Mouse (Mus musculus): ENCODE data around the gene Olfr1111.
"Not testable (repeated sequence)": the region's sequence is repeated elsewhere in the genome, so short reads cannot be mapped to it uniquely, and the experiment has no call there.

Gene Olfr1111

GRCm38 (mm10) chr2:87152524-87152923 lies at the start of gene Olfr1111:
Olfr1111 (minus strand) TSS chr2:87152624.
- no peak for ATAC-seq (ENCODE audit: low TSS enrichment)

GRCm38 (mm10) chr2:87187498-87187897 lies 35.1 kb upstream of the Olfr1111 start, which contains the start of gene Olfr1112:
Olfr1112 (plus strand) TSS chr2:87187798.
- no peak for ATAC-seq (ENCODE audit: low TSS enrichment)

- not testable (repeated sequence) for ATAC-seq (ENCODE audit: low TSS enrichment)
Measured at GRCm38 (mm10) chr2:87167731-87168130, 15.3 kb upstream of the Olfr1111 start.

GRCm38 (mm10) chr2:87140200-87140599 lies 12.2 kb downstream of the Olfr1111 start, which contains the start of gene Olfr1110:
Olfr1110 (minus strand) TSS chr2:87140300.
- no peak for ATAC-seq (ENCODE audit: low TSS enrichment)

GRCm38 (mm10) chr2:87114467-87114866 lies 38.0 kb downstream of the Olfr1111 start, which contains the start of gene Olfr259:
Olfr259 (minus strand) TSS chr2:87114567.
- no peak for ATAC-seq (ENCODE audit: low TSS enrichment)

All from frontal cortex, adult (tissue).